Mouse (Mus musculus) C2C12 (cell line): ENCODE data around the gene Gm17617. TPM values are rescaled to one million over a fixed set of nuclear protein-coding genes. Genes with fewer than 3 reads are reported as not detected.
A peak's percentile ranks its signal among the peaks of the same experiment; 100 is the strongest.

ENCODE experiments used
- H3K27me3 ChIP-seq: one replicate; pipeline ENCODE4 v1.6.1; 2011; ENCODE audit not compliant: control insufficient read depth, insufficient read depth, insufficient read length
- H3K36me3 ChIP-seq: one replicate; pipeline ENCODE4 v1.6.1; 2011; ENCODE audit not compliant: control insufficient read depth, insufficient read depth
- H3K4me3 ChIP-seq: one replicate; pipeline ENCODE4 v1.5.1; 2011; ENCODE audit warnings: mild to moderate bottlenecking, control low read depth; ENCODE audit not compliant: poor library complexity, insufficient read depth, severe bottlenecking
- H3K79me2 ChIP-seq: one replicate; pipeline ENCODE4 v1.6.1; 2011; ENCODE audit not compliant: control insufficient read depth, insufficient read depth
- H3K79me3 ChIP-seq: one replicate; pipeline ENCODE4 v1.6.1; 2011; ENCODE audit warnings: low read depth, control low read depth
- H3ac ChIP-seq: one replicate; pipeline ENCODE3; 2011; ENCODE audit warnings: low read depth; ENCODE audit not compliant: control insufficient read depth, insufficient read length
- CEBPB ChIP-seq: IDR thresholded peaks from one replicate; pipeline ENCODE4 v1.6.1; 2011; ENCODE audit warnings: low read depth, mild to moderate bottlenecking, control low read depth, moderate library complexity
- CTCF ChIP-seq: IDR thresholded peaks from one replicate; pipeline ENCODE4 v1.5.1; 2011; ENCODE audit not compliant: control insufficient read depth, insufficient read depth, insufficient read length
- FOSL1 ChIP-seq: IDR thresholded peaks from one replicate; pipeline ENCODE4 v1.8.0; 2011; ENCODE audit warnings: mild to moderate bottlenecking, low read length; ENCODE audit not compliant: poor library complexity, insufficient read depth, severe bottlenecking
- MAX ChIP-seq: IDR thresholded peaks from one replicate; pipeline ENCODE4 v1.6.1; 2011; ENCODE audit warnings: mild to moderate bottlenecking, control low read depth
- MYOD1 ChIP-seq: IDR thresholded peaks from one replicate; pipeline ENCODE4 v1.6.1; 2011; ENCODE audit warnings: low read depth; ENCODE audit not compliant: control insufficient read depth, insufficient read length
- MYOG ChIP-seq: IDR thresholded peaks from one replicate; pipeline ENCODE4 v1.6.1; 2011; ENCODE audit not compliant: control insufficient read depth, insufficient read length; ENCODE audit errors: extremely low read depth
- USF1 ChIP-seq: IDR thresholded peaks from one replicate; pipeline ENCODE4 v1.6.1; 2011; ENCODE audit warnings: low read depth, mild to moderate bottlenecking, control low read depth, moderate library complexity
- polyA plus RNA-seq: library from polyadenylated mRNA; unstranded; fragments of >200 nt; fragmentation: generic; extraction: Trizol; gene quantifications from one replicate; pipeline ENCODE4 v1.2.1, GENCODE M21; 2012; ENCODE audit warnings: missing spikeins

Gm17617 gene
- polyA plus RNA-seq, 1 experiment, result not detected

DNA sequence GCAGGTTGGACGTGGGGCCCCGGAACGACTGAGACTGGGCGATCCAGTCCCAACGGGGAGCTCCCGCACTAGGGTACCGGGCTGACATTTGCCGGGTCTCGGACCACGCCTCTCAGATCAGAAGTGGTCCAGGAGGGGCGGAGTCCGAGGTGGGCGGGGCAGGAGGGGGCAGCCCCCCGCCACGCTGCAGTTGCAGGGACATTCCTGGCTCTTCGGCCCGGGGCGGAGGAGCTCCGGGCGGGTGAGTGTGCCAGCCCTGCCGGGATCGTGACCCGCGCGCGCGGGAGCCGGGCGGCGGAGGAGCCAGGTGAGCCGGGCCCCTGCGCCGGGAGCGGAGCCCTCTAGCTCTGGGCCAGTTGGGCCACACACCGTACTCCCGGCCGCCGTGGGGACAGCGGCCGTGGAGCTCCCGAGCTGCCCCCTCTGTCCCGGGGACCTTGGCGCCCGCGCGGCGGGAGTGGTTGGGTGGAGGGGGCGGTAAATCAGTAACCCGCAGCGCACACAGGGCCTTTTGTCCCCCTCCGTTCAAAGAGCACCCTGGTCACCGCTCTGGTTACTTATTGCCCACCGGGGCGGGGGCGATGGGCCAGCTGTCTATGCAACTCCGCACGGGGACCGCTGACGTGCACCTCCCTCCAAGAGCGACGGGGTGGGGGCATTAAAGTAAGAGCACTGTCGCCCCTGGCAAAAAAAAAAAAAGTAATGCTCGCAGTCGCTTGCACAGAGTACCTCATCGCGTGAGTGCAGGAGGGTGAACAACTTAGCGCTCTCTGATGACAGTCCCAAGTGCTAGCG lies 19.5 kb upstream of the Gm17617 start, which contains the start of gene Fgfr4:
TSS of gene Fgfr4 (plus strand) at position 20 of the 795 bp plus-strand sequence.
- H3K36me3 ChIP-seq, result no peaks in the 10 kb centered on the region

GRCm38 (mm10) chr13:55140271-55140670 lies 6.9 kb upstream of the Gm17617 start:
- H3K27me3 ChIP-seq, result no peaks in the 10 kb centered on the region
- TF ChIP-seq USF1 (no peak), CTCF (no peak), CEBPB (no peak), MYOD1 (no peak), FOSL1 (no peak), MAX (no peak), MYOG (no peak)

More for the DNA sequence above, 19.5 kb upstream of the Gm17617 start, which contains the start of gene Fgfr4:
- Histone ChIP-seq H3ac (peak within 1 kb of the TSS; percentile 19), H3K79me2 (no peaks in the 10 kb centered on the region), H3K27me3 (no peaks in the 10 kb centered on the region), H3K79me3 (no peaks in the 10 kb centered on the region), H3K4me3 (peak within 1 kb of the TSS; percentile 18)
- TF ChIP-seq MYOD1 (no peak), MYOG (no peak), MAX (no peak), CTCF (no peak), FOSL1 (no peak), USF1 (no peak), CEBPB (no peak)

DNA sequence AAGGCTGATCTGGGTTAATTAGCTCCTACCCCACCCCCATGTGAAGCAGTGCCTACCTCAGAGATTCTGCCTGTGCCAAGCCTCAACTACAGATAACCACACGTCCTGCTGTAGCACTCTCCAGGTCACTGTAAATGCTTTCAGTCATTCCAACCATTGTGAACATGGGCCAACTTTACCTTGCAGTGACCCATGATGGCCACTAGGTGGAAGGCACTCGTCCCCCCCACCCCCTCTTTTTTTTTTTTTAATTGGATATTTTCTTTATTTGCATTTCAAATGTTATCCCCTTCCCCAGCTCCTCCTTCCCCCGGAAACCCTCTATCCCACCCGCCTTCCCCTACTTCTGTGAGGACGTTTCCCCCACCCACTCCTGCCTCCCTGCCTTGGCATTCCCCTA lies 2.0 kb upstream of the Gm17617 start:
- H3ac ChIP-seq, result no peak overlapping the region
- H3K4me3 ChIP-seq, result no peak overlapping the region
- no peaks in the 10 kb centered on the region for H3K79me2 ChIP-seq
- no peaks in the 10 kb centered on the region for H3K79me3 ChIP-seq
- peaks cover 17% of the 10 kb centered on the region for H3K36me3 ChIP-seq
- TF ChIP-seq CEBPB (no peak), CTCF (no peak), MAX (no peak), MYOD1 (no peak), MYOG (no peak), FOSL1 (no peak), USF1 (no peak)
- no peaks in the 10 kb centered on the region for H3K27me3 ChIP-seq

More at GRCm38 (mm10) chr13:55140271-55140670, 6.9 kb upstream of the Gm17617 start:
- Histone ChIP-seq H3K79me3 (no peaks in the 10 kb centered on the region), H3K36me3 (no peaks in the 10 kb centered on the region), H3K79me2 (no peaks in the 10 kb centered on the region), H3ac (no peak overlapping the region), H3K4me3 (no peak overlapping the region)

- Histone ChIP-seq H3K4me3 (no peak overlapping the region), H3K79me2 (no peaks in the 10 kb centered on the region), H3K27me3 (no peaks in the 10 kb centered on the region), H3K79me3 (no peaks in the 10 kb centered on the region), H3K36me3 (peaks cover 57% of the 10 kb centered on the region), H3ac (no peak overlapping the region)
- TF ChIP-seq MYOG (no peak), FOSL1 (no peak), CEBPB (no peak), USF1 (no peak), CTCF (no peak), MYOD1 (no peak), MAX (no peak)
Measured at GRCm38 (mm10) chr13:55124903-55125302, 8.4 kb downstream of the Gm17617 start.

DNA sequence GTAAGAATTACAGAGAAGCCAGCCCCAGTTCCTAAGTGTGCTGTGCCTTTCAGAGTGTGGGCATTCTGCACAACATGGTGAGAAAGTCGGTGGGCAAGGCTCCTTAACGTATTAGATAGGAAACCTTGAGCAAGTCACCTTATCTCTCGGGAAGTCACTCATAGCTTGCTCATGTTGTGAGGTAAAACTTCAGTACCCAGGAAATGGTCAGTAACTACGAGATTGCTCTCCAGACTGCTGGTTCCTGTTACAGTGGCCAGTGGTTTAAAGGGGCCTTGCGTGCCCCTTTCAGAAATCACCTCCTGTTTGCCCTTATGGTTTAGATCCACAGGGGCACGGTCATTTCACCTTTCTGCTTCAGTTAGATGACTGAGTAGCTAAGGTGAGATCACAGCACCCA lies 19.0 kb downstream of the Gm17617 start:
- no peak for TF ChIP-seq MYOG
- TF ChIP-seq CEBPB, result no peak
- TF ChIP-seq CTCF, result no peak
- TF ChIP-seq MYOD1, result no peak
- TF ChIP-seq USF1, result no peak
- TF ChIP-seq MAX, result no peak
- no peak for TF ChIP-seq FOSL1
- Histone ChIP-seq H3K27me3 (no peaks in the 10 kb centered on the region), H3K79me2 (peaks cover 29% of the 10 kb centered on the region), H3K79me3 (peaks cover 16% of the 10 kb centered on the region), H3ac (no peak overlapping the region), H3K36me3 (peaks cover 70% of the 10 kb centered on the region), H3K4me3 (no peak overlapping the region)

GRCm38 (mm10) chr13:55107694-55108093 lies 25.7 kb downstream of the Gm17617 start:
- H3ac ChIP-seq, result no peak overlapping the region
- H3K79me2 ChIP-seq, result peaks cover 73% of the 10 kb centered on the region
- no peaks in the 10 kb centered on the region for H3K27me3 ChIP-seq
- H3K4me3 ChIP-seq, result no peak overlapping the region
- H3K79me3 ChIP-seq, result peaks cover 51% of the 10 kb centered on the region
- peaks cover 30% of the 10 kb centered on the region for H3K36me3 ChIP-seq
- TF ChIP-seq MAX, result peak; percentile 92
- TF ChIP-seq MYOG, result no peak
- no peak for TF ChIP-seq FOSL1
- peak; percentile 89 for TF ChIP-seq MYOD1
- peak; percentile 85 for TF ChIP-seq USF1
